Mouse (Mus musculus): ENCODE measurements around the gene Copg2. TPM values are rescaled to one million over a fixed set of nuclear protein-coding genes. Genes with fewer than 3 reads are reported as not detected.

Copg2 gene
- polyA plus RNA-seq, 2 experiments: 7.8 to 9.1 TPM

- Histone ChIP-seq H3K36me3 (replicated peaks; ENCODE audit: control insufficient read depth, insufficient read depth, low read depth) (no peaks in the 10 kb centered on the region), H3K9me3 (ENCODE audit: control insufficient read depth, low read length) (no peaks in the 10 kb centered on the region), H3K4me1 (replicated peaks; ENCODE audit: control insufficient read depth in 2 of 2, insufficient read depth in 2 of 2, low read length in 1 of 2) (no peaks in the 10 kb centered on the region; a peak in 1 of 4 replicates), H3K27me3 (ENCODE audit: control insufficient read depth, insufficient read depth, low read length) (no peaks in the 10 kb centered on the region), H3K27ac (no peak overlapping the region), H3K4me3 (ENCODE audit: insufficient read depth in 1 of 2, low read depth in 2 of 2, low read length in 2 of 2) (no peak overlapping the region), H3K4me2 (ENCODE audit: low read depth) (no peak overlapping the region), H3K9ac (replicated peaks) (no peak overlapping the region)
- DNase-seq (ENCODE audit: low read depth in 3 of 3, low spot score in 3 of 3): no peak
- TF ChIP-seq CTCF (IDR thresholded peaks at IDR 0.05; ENCODE audit: low read depth) (no peak), EP300 (IDR thresholded peaks at IDR 0.05; ENCODE audit: low read depth) (no peak)
- no peak for ATAC-seq (ENCODE audit: insufficient read depth)
- WGBS (ENCODE audit: insufficient replicate concordance): 51% methylated on average over 4 of the region's 4 CpGs
Observed at GRCm38 (mm10) chr6:30722385-30723164, 174.0 kb downstream of the Copg2 start.

GRCm38 (mm10) chr6:30716796-30717195, 179.8 kb downstream of the Copg2 start:
- no peaks in the 10 kb centered on the region for H3K9me3 ChIP-seq (ENCODE audit: control insufficient read depth, low read length)
- DNase-seq (ENCODE audit: low read depth in 3 of 3, low spot score in 3 of 3): no peak

GRCm38 (mm10) chr6:30714891-30715471, 181.6 kb downstream of the Copg2 start:
- Histone ChIP-seq H3K27ac (no peak overlapping the region), H3K4me1 (replicated peaks; ENCODE audit: control insufficient read depth in 2 of 2, insufficient read depth in 2 of 2, low read length in 1 of 2) (peaks cover 0 to 8% of the 10 kb centered on the region in 2 experiments; a peak in 2 of 4 replicates), H3K9me3 (ENCODE audit: control insufficient read depth, low read length) (no peaks in the 10 kb centered on the region), H3K36me3 (replicated peaks; ENCODE audit: control insufficient read depth, insufficient read depth, low read depth) (no peaks in the 10 kb centered on the region), H3K27me3 (ENCODE audit: control insufficient read depth, insufficient read depth, low read length) (no peaks in the 10 kb centered on the region), H3K4me2 (ENCODE audit: low read depth) (no peak overlapping the region), H3K9ac (replicated peaks) (no peak overlapping the region), H3K4me3 (ENCODE audit: insufficient read depth in 1 of 2, low read depth in 2 of 2, low read length in 2 of 2) (no peak overlapping the region)
- DNase-seq (ENCODE audit: low read depth in 3 of 3, low spot score in 3 of 3) (no peak), ATAC-seq (ENCODE audit: insufficient read depth) (no peak)
- 69% methylated on average over 5 of the region's 5 CpGs for WGBS (ENCODE audit: insufficient replicate concordance)
- no peak for TF ChIP-seq EP300 (IDR thresholded peaks at IDR 0.05; ENCODE audit: low read depth)
- TF ChIP-seq CTCF (IDR thresholded peaks at IDR 0.05; ENCODE audit: low read depth): no peak

More at GRCm38 (mm10) chr6:30716796-30717195, 179.8 kb downstream of the Copg2 start:
- no peak for ATAC-seq (ENCODE audit: insufficient read depth)
- Histone ChIP-seq H3K9ac (replicated peaks) (no peak overlapping the region), H3K27ac (no peak overlapping the region), H3K4me3 (ENCODE audit: insufficient read depth in 1 of 2, low read depth in 2 of 2, low read length in 2 of 2) (no peak overlapping the region), H3K4me2 (ENCODE audit: low read depth) (no peak overlapping the region), H3K27me3 (ENCODE audit: control insufficient read depth, insufficient read depth, low read length) (no peaks in the 10 kb centered on the region), H3K4me1 (replicated peaks; ENCODE audit: control insufficient read depth in 2 of 2, insufficient read depth in 2 of 2, low read length in 1 of 2) (peaks cover 0 to 5% of the 10 kb centered on the region in 2 experiments; a peak in 2 of 4 replicates), H3K36me3 (replicated peaks; ENCODE audit: control insufficient read depth, insufficient read depth, low read depth) (no peaks in the 10 kb centered on the region)
- no peak for TF ChIP-seq EP300 (IDR thresholded peaks at IDR 0.05; ENCODE audit: low read depth)
- TF ChIP-seq CTCF (IDR thresholded peaks at IDR 0.05; ENCODE audit: low read depth): no peak
- 73% methylated on average over 7 of the region's 7 CpGs for whole genome bisulfite sequencing (ENCODE audit: insufficient replicate concordance)

GRCm38 (mm10) chr6:30713896-30714295, 182.7 kb downstream of the Copg2 start:
- WGBS (ENCODE audit: insufficient replicate concordance): 74% methylated on average over 11 of the region's 11 CpGs
- Histone ChIP-seq H3K9me3 (ENCODE audit: control insufficient read depth, low read length) (no peaks in the 10 kb centered on the region), H3K4me3 (ENCODE audit: insufficient read depth in 1 of 2, low read depth in 2 of 2, low read length in 2 of 2) (no peak overlapping the region), H3K9ac (replicated peaks) (no peak overlapping the region), H3K4me2 (ENCODE audit: low read depth) (no peak overlapping the region), H3K4me1 (replicated peaks; ENCODE audit: control insufficient read depth in 2 of 2, insufficient read depth in 2 of 2, low read length in 1 of 2) (peaks cover 0 to 8% of the 10 kb centered on the region in 2 experiments; a peak in 2 of 4 replicates), H3K27me3 (ENCODE audit: control insufficient read depth, insufficient read depth, low read length) (no peaks in the 10 kb centered on the region), H3K27ac (no peak overlapping the region), H3K36me3 (replicated peaks; ENCODE audit: control insufficient read depth, insufficient read depth, low read depth) (no peaks in the 10 kb centered on the region)
- ATAC-seq (ENCODE audit: insufficient read depth) (no peak), DNase-seq (ENCODE audit: low read depth in 3 of 3, low spot score in 3 of 3) (no peak)
- TF ChIP-seq EP300 (IDR thresholded peaks at IDR 0.05; ENCODE audit: low read depth): no peak
- no peak for TF ChIP-seq CTCF (IDR thresholded peaks at IDR 0.05; ENCODE audit: low read depth)

GRCm38 (mm10) chr6:30713455-30713854, 183.1 kb downstream of the Copg2 start:
- DNase-seq (ENCODE audit: low read depth in 3 of 3, low spot score in 3 of 3) (no peak), ATAC-seq (ENCODE audit: insufficient read depth) (no peak)
- Histone ChIP-seq H3K4me2 (ENCODE audit: low read depth) (no peak overlapping the region), H3K36me3 (replicated peaks; ENCODE audit: control insufficient read depth, insufficient read depth, low read depth) (no peaks in the 10 kb centered on the region), H3K27me3 (ENCODE audit: control insufficient read depth, insufficient read depth, low read length) (no peaks in the 10 kb centered on the region), H3K27ac (no peak overlapping the region), H3K4me1 (replicated peaks; ENCODE audit: control insufficient read depth in 2 of 2, insufficient read depth in 2 of 2, low read length in 1 of 2) (peaks cover 0 to 8% of the 10 kb centered on the region in 2 experiments; a peak in 2 of 4 replicates), H3K9me3 (ENCODE audit: control insufficient read depth, low read length) (no peaks in the 10 kb centered on the region), H3K4me3 (ENCODE audit: insufficient read depth in 1 of 2, low read depth in 2 of 2, low read length in 2 of 2) (no peak overlapping the region), H3K9ac (replicated peaks) (no peak overlapping the region)
- WGBS (ENCODE audit: insufficient replicate concordance): 46% methylated on average over 6 of the region's 6 CpGs
- TF ChIP-seq EP300 (IDR thresholded peaks at IDR 0.05; ENCODE audit: low read depth): no peak
- no peak for TF ChIP-seq CTCF (IDR thresholded peaks at IDR 0.05; ENCODE audit: low read depth)

Data from liver, embryonic 14.5 days (tissue).